Mouse (Mus musculus) layer of hippocampus, adult 9-10 months (tissue): ENCODE measurements around the gene Arhgap6.

ENCODE experiments used
- DNase-seq: peaks from one replicate; pipeline ENCODE4 v3.0.0; 2022; ENCODE audit warnings: low spot score

The Arhgap6 gene

GRCm38 (mm10) chrX:168794974-168795858, at the start of gene Arhgap6:
Gene Arhgap6, plus strand, starts transcription at chrX:168795099.
- DNase-seq: no peak

- no peak for DNase-seq
Measured at GRCm38 (mm10) chrX:168747011-168747410, 47.9 kb upstream of the Arhgap6 start.

GRCm38 (mm10) chrX:168795859-168796848, 1.3 kb downstream of the Arhgap6 start:
- DNase-seq: no peak

- no peak for DNase-seq
Measured at GRCm38 (mm10) chrX:168804677-168805076, 9.8 kb downstream of the Arhgap6 start.

GRCm38 (mm10) chrX:168810513-168811265, 15.8 kb downstream of the Arhgap6 start:
- DNase-seq: no peak

- DNase-seq: no peak
Measured at GRCm38 (mm10) chrX:168818858-168819257, 24.0 kb downstream of the Arhgap6 start.

GRCm38 (mm10) chrX:168824166-168824565, 29.3 kb downstream of the Arhgap6 start:
- no peak for DNase-seq

- no peak for DNase-seq
Measured at GRCm38 (mm10) chrX:168832343-168832742, 37.4 kb downstream of the Arhgap6 start.

- no peak for DNase-seq
Measured at GRCm38 (mm10) chrX:168848062-168848461, 53.2 kb downstream of the Arhgap6 start.

GRCm38 (mm10) chrX:168874688-168875087, 79.8 kb downstream of the Arhgap6 start:
- DNase-seq: no peak

GRCm38 (mm10) chrX:168903557-168903956, 108.7 kb downstream of the Arhgap6 start:
- DNase-seq: no peak

- DNase-seq: no peak
Measured at GRCm38 (mm10) chrX:168904086-168904485, 109.2 kb downstream of the Arhgap6 start.

- DNase-seq: no peak
Measured at GRCm38 (mm10) chrX:168907586-168907985, 112.7 kb downstream of the Arhgap6 start.

GRCm38 (mm10) chrX:168913519-168913918, 118.6 kb downstream of the Arhgap6 start:
- DNase-seq: no peak

- no peak for DNase-seq
Measured at GRCm38 (mm10) chrX:168920942-168921341, 126.0 kb downstream of the Arhgap6 start.

GRCm38 (mm10) chrX:168932420-168932819, 137.5 kb downstream of the Arhgap6 start:
- DNase-seq: no peak

- DNase-seq: no peak
Measured at GRCm38 (mm10) chrX:168935447-168935846, 140.5 kb downstream of the Arhgap6 start.

- DNase-seq: no peak
Measured at GRCm38 (mm10) chrX:168937941-168938340, 143.0 kb downstream of the Arhgap6 start.

GRCm38 (mm10) chrX:168941684-168942083, 146.8 kb downstream of the Arhgap6 start:
- DNase-seq: no peak

GRCm38 (mm10) chrX:168943217-168943616, 148.3 kb downstream of the Arhgap6 start:
- DNase-seq: no peak

- DNase-seq: no peak
Measured at GRCm38 (mm10) chrX:168975444-168975843, 180.5 kb downstream of the Arhgap6 start.

- no peak for DNase-seq
Measured at GRCm38 (mm10) chrX:168977776-168978175, 182.9 kb downstream of the Arhgap6 start.
